Mouse (Mus musculus): Measurements from ENCODE around the gene Cfap97.
"Not testable (repeated sequence)": the region's sequence is repeated elsewhere in the genome, so short reads cannot be mapped to it uniquely, and the experiment has no call there.

Cfap97 gene

GRCm38 (mm10) chr8:46151202-46152062, at the start of gene Cfap97:
Cfap97 (plus strand) TSS chr8:46151771.
- peak; percentile 47 to 66 for DNase-seq (ENCODE audit: low spot score in 2 of 2)

- no peak for DNase-seq (ENCODE audit: low spot score in 2 of 2)
Measured at GRCm38 (mm10) chr8:46103434-46103833, 48.1 kb upstream of the Cfap97 start.

- no peak for DNase-seq (ENCODE audit: low spot score in 2 of 2)
Measured at GRCm38 (mm10) chr8:46107690-46108089, 43.9 kb upstream of the Cfap97 start.

GRCm38 (mm10) chr8:46113421-46114170, 38.0 kb upstream of the Cfap97 start:
- not testable (repeated sequence) for DNase-seq (ENCODE audit: low spot score in 2 of 2)

- DNase-seq (ENCODE audit: low spot score in 2 of 2): peak; percentile 53 to 62
Measured at GRCm38 (mm10) chr8:46117172-46117571, 34.4 kb upstream of the Cfap97 start.

- DNase-seq (ENCODE audit: low spot score in 2 of 2): no peak
Measured at GRCm38 (mm10) chr8:46119176-46119575, 32.4 kb upstream of the Cfap97 start.

GRCm38 (mm10) chr8:46122498-46122897, 29.1 kb upstream of the Cfap97 start:
- no peak for DNase-seq (ENCODE audit: low spot score in 2 of 2)

- no peak for DNase-seq (ENCODE audit: low spot score in 2 of 2)
Measured at GRCm38 (mm10) chr8:46130426-46130825, 21.1 kb upstream of the Cfap97 start.

- not testable (repeated sequence) for DNase-seq (ENCODE audit: low spot score in 2 of 2)
Measured at GRCm38 (mm10) chr8:46135546-46135945, 16.0 kb upstream of the Cfap97 start.

GRCm38 (mm10) chr8:46137336-46137735, 14.2 kb upstream of the Cfap97 start:
- no peak for DNase-seq (ENCODE audit: low spot score in 2 of 2)

GRCm38 (mm10) chr8:46137843-46138596, 13.6 kb upstream of the Cfap97 start:
- DNase-seq (ENCODE audit: low spot score in 2 of 2): peak; percentile 26 to 38

GRCm38 (mm10) chr8:46140376-46141120, 11.0 kb upstream of the Cfap97 start:
- no peak for DNase-seq (ENCODE audit: low spot score in 2 of 2)

GRCm38 (mm10) chr8:46141688-46142087, 9.9 kb upstream of the Cfap97 start:
- no peak for DNase-seq (ENCODE audit: low spot score in 2 of 2)

GRCm38 (mm10) chr8:46142498-46143081, 9.0 kb upstream of the Cfap97 start:
- DNase-seq (ENCODE audit: low spot score in 2 of 2): no peak

- no peak for DNase-seq (ENCODE audit: low spot score in 2 of 2)
Measured at GRCm38 (mm10) chr8:46143470-46143869, 8.1 kb upstream of the Cfap97 start.

- no peak for DNase-seq (ENCODE audit: low spot score in 2 of 2)
Measured at GRCm38 (mm10) chr8:46143924-46144323, 7.6 kb upstream of the Cfap97 start.

- DNase-seq (ENCODE audit: low spot score in 2 of 2): no peak
Measured at GRCm38 (mm10) chr8:46146173-46146572, 5.4 kb upstream of the Cfap97 start.

- DNase-seq (ENCODE audit: low spot score in 2 of 2): no peak
Measured at GRCm38 (mm10) chr8:46149306-46149705, 2.3 kb upstream of the Cfap97 start.

GRCm38 (mm10) chr8:46149782-46150181, 1.8 kb upstream of the Cfap97 start:
- DNase-seq (ENCODE audit: low spot score in 2 of 2): no peak

- DNase-seq (ENCODE audit: low spot score in 2 of 2): peak; percentile 79 to 81
Measured at GRCm38 (mm10) chr8:46152064-46153031, 777 bp downstream of the Cfap97 start, which contains the start of gene Snx25. Snx25 (minus strand) TSS chr8:46152159.
